Mouse (Mus musculus): ENCODE results near the gene Pipox.

Pipox gene

GRCm38 (mm10) chr11:77875847-77876759 lies 17.8 kb downstream of the Pipox start:
- peak; percentile 17 to 34 for DNase-seq

- no peak for DNase-seq
These were observed 18.6 kb downstream of the Pipox start for GRCm38 (mm10) chr11:77875269-77875668.

DNA sequence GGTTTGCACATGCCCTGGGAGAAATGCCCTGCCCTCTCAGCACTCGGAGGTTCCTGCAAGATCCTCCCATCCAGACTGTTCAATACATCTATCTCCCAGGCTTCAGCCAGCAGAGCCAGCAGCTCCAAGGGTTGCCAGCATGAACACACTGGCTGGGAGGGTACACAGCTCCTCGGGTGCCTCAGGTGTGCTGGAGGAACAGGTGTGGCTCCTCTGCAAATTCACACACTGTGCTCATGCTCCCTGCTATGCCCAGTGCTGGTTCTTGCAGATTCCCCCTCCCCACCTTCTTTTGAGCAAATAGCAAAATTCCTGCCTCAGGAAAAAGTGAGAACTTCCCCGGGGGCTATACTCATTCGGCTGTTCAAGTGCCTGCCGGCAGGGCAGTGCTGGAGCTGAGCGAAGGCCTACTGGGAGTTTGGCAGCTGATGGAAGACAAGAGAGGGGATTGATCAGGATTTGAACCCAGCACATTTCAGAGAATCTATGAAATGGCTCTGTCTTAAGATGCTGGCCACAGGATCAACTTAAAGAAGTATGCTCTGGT lies 19.1 kb downstream of the Pipox start:
- DNase-seq: no peak

GRCm38 (mm10) chr11:77873116-77873515 lies 20.8 kb downstream of the Pipox start:
- DNase-seq: no peak

DNA sequence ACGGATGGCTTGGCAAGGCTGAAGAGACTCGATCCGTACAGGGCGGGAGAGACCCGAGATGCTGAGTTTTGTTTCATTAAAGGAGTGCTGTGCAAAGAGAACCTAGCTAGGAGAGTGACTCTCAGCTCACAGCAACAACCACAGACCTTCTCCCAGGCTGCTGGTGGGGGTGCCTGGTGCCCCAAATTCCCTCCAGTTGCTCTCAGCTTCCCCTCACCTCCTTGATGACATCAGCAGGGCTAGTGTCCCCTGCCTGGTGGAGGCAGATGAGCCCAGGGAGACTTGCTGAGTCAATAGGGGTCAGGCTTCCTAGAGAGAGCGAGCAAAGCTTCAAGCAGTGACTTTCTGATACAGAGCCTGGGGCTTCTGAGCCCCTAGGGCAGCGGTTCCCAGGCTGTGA lies 21.2 kb downstream of the Pipox start:
- DNase-seq: no peak

GRCm38 (mm10) chr11:77872236-77872635 lies 21.7 kb downstream of the Pipox start:
- no peak for DNase-seq

DNA sequence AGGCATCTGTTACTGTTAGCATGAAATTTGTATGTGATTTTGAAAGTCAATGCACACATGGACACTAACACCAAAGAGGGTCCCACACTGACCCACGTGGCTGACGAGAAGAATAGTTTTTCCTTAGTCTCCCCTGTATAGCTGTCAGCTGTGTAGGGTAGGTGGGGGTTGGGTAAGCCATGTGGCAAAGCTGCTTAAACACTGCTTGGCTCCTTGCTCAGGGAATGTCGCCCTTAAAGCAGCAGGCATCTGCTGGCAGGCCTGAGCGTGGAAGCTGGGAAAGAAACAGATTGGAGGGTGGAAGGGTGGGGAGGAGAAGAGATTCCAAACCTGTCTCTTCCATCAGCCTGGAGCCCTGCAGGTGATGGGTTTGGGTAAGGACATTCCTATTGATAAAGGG lies 22.5 kb downstream of the Pipox start:
- no peak for DNase-seq

- DNase-seq: no peak
These were observed 26.3 kb downstream of the Pipox start for GRCm38 (mm10) chr11:77867419-77868083.

GRCm38 (mm10) chr11:77864771-77865170 lies 29.1 kb downstream of the Pipox start:
- DNase-seq: no peak

- DNase-seq: no peak
These were observed 31.0 kb downstream of the Pipox start for GRCm38 (mm10) chr11:77862887-77863286.

DNA sequence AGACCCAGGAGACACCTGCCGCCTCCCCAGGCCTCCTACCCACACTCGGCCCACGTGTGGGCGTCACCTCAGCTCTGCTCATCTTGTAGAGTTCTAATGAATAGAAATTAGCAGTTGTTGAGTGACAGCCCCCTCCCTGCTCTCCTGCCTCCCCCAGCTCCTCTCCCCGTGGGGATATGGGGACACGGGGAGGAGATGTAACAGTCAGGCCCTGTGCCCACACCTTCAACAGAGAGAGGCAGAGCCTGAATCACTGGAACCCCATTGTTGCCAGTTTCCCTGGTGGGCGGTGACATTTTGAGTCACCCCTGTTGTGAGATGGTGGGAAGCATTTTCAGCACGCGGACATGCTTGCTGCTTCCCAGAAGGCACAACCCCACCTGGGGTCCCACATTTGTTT lies 32.9 kb downstream of the Pipox start:
- no peak for DNase-seq

DNA sequence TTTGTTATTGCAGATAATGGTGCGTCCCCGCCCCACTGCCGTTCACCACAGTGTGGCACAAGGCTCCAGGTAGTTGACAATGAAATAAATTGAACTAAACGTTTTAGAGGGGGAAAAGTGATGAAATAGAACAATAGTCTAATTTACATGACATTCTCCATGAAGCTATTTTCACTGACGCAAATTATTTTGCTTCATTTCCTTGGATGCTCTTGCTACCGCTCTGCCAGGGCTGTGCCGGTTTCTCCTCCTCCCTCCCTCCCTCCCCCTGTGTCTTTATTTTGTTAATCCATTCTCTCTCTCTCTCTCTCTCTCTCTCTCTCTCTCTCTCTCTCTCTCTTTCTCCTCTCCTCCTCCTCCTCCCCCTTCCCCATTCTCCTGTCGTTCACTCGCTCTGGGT lies 35.3 kb downstream of the Pipox start:
- DNase-seq: no peak

DNA sequence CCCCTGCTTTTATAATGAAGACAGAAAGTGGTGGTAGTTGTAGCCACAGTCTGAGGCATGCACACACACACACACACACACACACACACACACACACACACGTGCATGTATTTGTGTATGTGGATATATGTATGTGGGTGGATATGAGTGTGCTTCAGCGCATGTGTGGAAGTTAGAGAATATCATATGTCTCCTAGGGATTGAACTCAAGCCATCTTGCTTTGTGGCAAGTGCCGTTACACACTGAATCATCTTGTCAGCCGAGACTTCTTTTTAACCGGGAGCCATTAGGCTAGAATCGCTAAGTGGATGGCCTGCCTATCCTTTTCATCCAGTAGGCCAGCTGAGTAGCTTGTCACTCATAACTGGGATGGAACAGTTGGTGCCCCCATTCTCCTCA lies 36.8 kb downstream of the Pipox start:
- DNase-seq: no peak

GRCm38 (mm10) chr11:77855396-77855795 lies 38.5 kb downstream of the Pipox start:
- no peak for DNase-seq

DNA sequence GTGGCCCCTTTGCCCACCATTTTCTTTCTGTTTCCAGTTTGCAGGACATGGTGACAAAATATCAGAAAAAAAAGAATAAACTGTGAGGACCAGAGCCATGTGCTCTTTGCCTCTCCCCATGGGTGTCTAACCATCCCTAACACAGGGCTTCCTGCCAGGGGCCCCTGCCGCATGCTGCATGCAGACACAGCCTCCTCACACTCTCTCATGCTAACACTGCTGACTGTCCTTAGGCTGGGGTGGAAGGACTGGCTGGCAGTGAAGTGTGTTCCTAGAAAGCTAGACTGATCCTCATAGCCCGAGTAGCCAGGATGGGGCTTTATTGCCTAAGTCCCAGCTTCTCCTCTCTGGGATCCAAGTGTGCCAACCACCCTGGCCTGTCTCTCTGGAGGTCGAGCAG lies 39.3 kb downstream of the Pipox start:
- DNase-seq: no peak

DNA sequence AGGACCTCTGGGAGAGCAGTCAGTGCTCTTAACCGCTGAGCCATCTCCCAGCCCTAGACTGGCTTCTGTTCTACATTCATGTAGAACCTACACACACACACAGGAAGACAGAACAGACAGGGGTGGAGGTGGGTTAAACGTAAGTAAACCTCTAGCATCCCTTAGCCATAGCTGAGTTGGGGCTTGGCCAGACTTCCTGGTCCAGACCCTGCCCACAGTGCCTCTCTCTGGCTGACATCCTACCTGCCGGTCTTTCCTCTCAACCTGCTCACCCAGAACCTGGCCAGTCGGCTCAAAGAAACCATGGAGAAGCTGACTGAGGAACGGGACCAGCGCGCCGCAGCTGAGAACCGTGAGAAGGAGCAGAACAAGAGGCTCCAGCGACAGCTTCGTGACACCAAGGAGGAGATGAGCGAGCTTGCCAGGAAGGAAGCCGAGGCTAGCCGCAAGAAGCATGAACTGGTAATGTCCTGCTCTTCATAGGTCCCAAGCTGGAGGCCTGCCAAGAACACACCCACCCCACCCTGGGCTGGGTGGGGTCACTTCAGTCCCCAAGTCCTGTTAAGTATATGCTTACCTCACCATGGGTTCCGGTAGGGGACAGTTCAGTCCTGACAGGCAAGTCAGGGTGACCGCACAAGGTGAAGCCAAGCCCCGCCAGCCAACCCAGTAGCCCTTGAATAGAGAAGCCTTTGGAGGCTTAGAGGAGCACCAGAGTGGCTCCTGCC lies 40.8 kb downstream of the Pipox start:
- DNase-seq: no peak

GRCm38 (mm10) chr11:77852195-77852594 lies 41.7 kb downstream of the Pipox start:
- DNase-seq: no peak

- no peak for DNase-seq
These were observed 42.3 kb downstream of the Pipox start for GRCm38 (mm10) chr11:77851483-77852010.

- no peak for DNase-seq
These were observed 43.3 kb downstream of the Pipox start for GRCm38 (mm10) chr11:77850401-77851244.

DNA sequence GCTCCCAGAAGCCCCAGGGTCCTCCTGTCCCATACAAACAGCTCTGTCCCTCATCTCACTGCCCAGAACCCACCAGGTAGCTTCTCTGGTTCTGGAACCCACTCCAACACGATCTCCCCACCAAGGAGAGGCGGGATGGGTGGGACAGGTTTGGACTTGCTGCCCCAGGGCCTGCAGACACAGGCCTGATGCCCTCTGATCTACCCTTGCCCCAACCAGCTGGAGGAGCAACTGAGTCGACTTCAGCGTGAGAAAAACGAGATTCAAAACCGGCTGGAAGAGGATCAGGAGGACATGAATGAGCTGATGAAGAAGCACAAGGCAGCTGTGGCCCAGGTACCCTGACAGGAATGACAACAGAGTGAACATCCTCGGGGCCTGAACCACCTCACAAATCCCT lies 44.7 kb downstream of the Pipox start:
- DNase-seq: no peak

DNA sequence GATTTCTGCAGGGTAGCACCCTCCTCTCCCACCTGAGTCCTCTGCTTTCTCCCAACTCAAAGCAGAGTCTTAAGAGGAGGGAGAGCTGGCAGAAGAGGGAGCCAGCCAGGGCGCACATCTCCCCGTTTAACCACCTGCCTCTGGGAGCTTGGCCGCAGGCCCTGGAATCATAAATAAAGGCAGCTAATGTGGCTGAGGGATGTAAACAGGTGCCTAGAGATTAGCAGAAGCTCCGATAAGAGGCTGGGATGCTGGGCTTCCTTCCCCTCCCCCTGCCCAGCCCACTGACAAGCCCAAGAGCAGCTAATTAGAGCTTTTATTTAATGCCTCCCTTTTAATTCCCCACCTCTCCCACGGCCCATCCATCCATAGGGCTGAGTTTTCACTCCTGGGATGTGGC lies 45.8 kb downstream of the Pipox start:
- DNase-seq: no peak

DNA sequence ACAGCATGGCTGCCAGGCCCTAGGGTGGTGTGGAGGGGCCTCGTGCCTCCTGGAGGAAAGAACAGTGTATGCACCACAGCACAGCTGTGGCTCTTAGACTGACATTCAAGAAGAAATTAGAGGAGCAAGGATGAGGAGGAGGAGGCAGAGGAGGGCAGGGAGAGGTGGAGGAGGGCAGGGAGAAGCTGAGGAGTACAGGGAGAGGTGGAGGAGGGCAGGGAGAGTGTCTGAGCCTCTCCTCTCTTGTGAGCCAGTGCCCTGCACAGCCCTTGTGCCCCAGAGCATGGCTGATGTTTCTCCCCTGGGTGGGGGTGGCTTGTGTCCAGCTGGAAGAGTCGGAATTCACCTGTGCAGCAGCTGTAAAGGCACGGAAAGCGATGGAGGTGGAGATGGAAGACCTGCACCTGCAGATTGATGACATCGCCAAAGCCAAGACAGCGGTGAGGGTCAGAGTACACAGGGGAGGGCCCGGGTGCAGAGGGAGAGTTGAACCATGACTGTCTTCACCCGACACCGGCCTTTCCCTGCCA lies 46.2 kb downstream of the Pipox start:
- DNase-seq: no peak
